Mouse (Mus musculus) neural tube, embryonic 13.5 days (tissue): ENCODE data around the gene Nufip2. TPM values are rescaled to one million over a fixed set of nuclear protein-coding genes. Genes with fewer than 3 reads are reported as not detected.
"Not testable (repeated sequence)": the region's sequence is repeated elsewhere in the genome, so short reads cannot be mapped to it uniquely, and the experiment has no call there.

Experiments used
- ATAC-seq: fragments of 200-750 bp; cut with Nextera tagmentation; 2 replicates; pipeline ENCODE4 v1.8.0; 2017; ENCODE audit warnings: low read depth, mild to moderate bottlenecking, moderate TSS enrichment, moderate library complexity
- H3K27ac ChIP-seq: fragments of 300-500 bp; sonication (generic); replicated peaks from 2 replicates; pipeline ENCODE4 v1.5.1; 2015; ENCODE audit warnings: moderate library complexity, mild to moderate bottlenecking, inconsistent platforms
- H3K27me3 ChIP-seq: fragments of 300-500 bp; sonication (generic); 2 replicates; pipeline ENCODE4 v1.6.1; 2015; ENCODE audit warnings: mild to moderate bottlenecking, inconsistent platforms
- H3K36me3 ChIP-seq: fragments of 300-500 bp; sonication (generic); 2 replicates; pipeline ENCODE4 v1.6.1; 2015; ENCODE audit warnings: mild to moderate bottlenecking, inconsistent platforms
- H3K4me1 ChIP-seq: fragments of 300-500 bp; sonication (generic); replicated peaks from 2 replicates; pipeline ENCODE4 v1.6.1; 2015; ENCODE audit warnings: inconsistent platforms
- H3K4me2 ChIP-seq: fragments of 300-500 bp; sonication (generic); 2 replicates; pipeline ENCODE4 v1.6.1; 2015; ENCODE audit warnings: inconsistent platforms, mild to moderate bottlenecking, moderate library complexity
- H3K4me3 ChIP-seq: fragments of 300-500 bp; sonication (generic); 2 replicates; pipeline ENCODE4 v1.5.1; 2015; ENCODE audit warnings: mild to moderate bottlenecking, inconsistent platforms
- H3K9ac ChIP-seq: fragments of 300-500 bp; sonication (generic); 2 replicates; pipeline ENCODE4 v1.6.1; 2015; ENCODE audit warnings: moderate library complexity, mild to moderate bottlenecking, inconsistent platforms
- H3K9me3 ChIP-seq: fragments of 300-500 bp; sonication (generic); 2 replicates; pipeline ENCODE4 v1.6.1; 2016; ENCODE audit warnings: inconsistent platforms
- WGBS: fragments of 180-500 bp; shearing (Covaris S2); methylation state at CpG from one replicate; pipeline ENCODE4 v1.1.7; 2015; 5-methylcytosine and 5-hydroxymethylcytosine counted together
- polyA plus RNA-seq: library from polyadenylated mRNA; unstranded; fragments of >200 nt; fragmentation: Nextera tagmentation; extraction: Ambion mirVana; gene quantifications from 2 replicates; pipeline ENCODE4 v1.2.1, GENCODE M21; 2015

The Nufip2 gene
- polyA plus RNA-seq, 1 experiment from 2014 or later, result 4.0 TPM

GRCm38 (mm10) chr11:77721389-77721788 lies 35.4 kb downstream of the Nufip2 start:
- H3K27me3 ChIP-seq, result no peaks in the 10 kb centered on the region
- H3K4me3 ChIP-seq, result no peak overlapping the region
- no peak overlapping the region for H3K4me2 ChIP-seq
- H3K4me1 ChIP-seq, result peaks cover 4% of the 10 kb centered on the region; the same call in 1 of the 2 replicates
- no peak for ATAC-seq
- no peaks in the 10 kb centered on the region for H3K36me3 ChIP-seq
- H3K9me3 ChIP-seq, result no peaks in the 10 kb centered on the region
- WGBS, result 89% methylated on average over 4 of the region's 4 CpGs
- H3K27ac ChIP-seq, result no peak overlapping the region
- H3K9ac ChIP-seq, result no peak overlapping the region

GRCm38 (mm10) chr11:77724766-77725165 lies 38.8 kb downstream of the Nufip2 start:
- no peak for ATAC-seq
- Histone ChIP-seq H3K9ac (no peak overlapping the region), H3K27ac (no peak overlapping the region), H3K4me2 (no peak overlapping the region), H3K4me3 (no peak overlapping the region), H3K4me1 (peaks cover 12% of the 10 kb centered on the region; the same call in 1 of the 2 replicates), H3K36me3 (no peaks in the 10 kb centered on the region), H3K27me3 (no peaks in the 10 kb centered on the region), H3K9me3 (no peaks in the 10 kb centered on the region)
- WGBS, result 74% methylated on average over 7 of the region's 7 CpGs

- H3K9ac ChIP-seq, result no peak within 1 kb of the TSS
Measured at GRCm38 (mm10) chr11:77725183-77725582, 39.2 kb downstream of the Nufip2 start, which contains the start of gene Cryba1. Gene Cryba1, minus strand, starts transcription at chr11:77725283.

GRCm38 (mm10) chr11:77728587-77728986 lies 42.6 kb downstream of the Nufip2 start:
- no peak for ATAC-seq
- Histone ChIP-seq H3K4me3 (no peak overlapping the region), H3K27me3 (no peaks in the 10 kb centered on the region), H3K9me3 (no peaks in the 10 kb centered on the region), H3K27ac (no peak overlapping the region), H3K9ac (no peak overlapping the region), H3K4me1 (peaks cover 12% of the 10 kb centered on the region; the same call in 1 of the 2 replicates), H3K4me2 (no peak overlapping the region), H3K36me3 (no peaks in the 10 kb centered on the region)
- 47% methylated on average over 2 of the region's 2 CpGs for WGBS

More at GRCm38 (mm10) chr11:77725183-77725582, 39.2 kb downstream of the Nufip2 start, which contains the start of gene Cryba1:
- no peaks in the 10 kb centered on the region for H3K36me3 ChIP-seq
- no peak within 1 kb of the TSS for H3K4me2 ChIP-seq
- ATAC-seq, result no peak
- no peaks in the 10 kb centered on the region for H3K9me3 ChIP-seq
- H3K27ac ChIP-seq, result no peak within 1 kb of the TSS
- H3K4me1 ChIP-seq, result peaks cover 12% of the 10 kb centered on the region; the same call in 1 of the 2 replicates
- 39% methylated on average over 7 of the region's 7 CpGs for WGBS
- no peaks in the 10 kb centered on the region for H3K27me3 ChIP-seq
- H3K4me3 ChIP-seq, result no peak within 1 kb of the TSS

GRCm38 (mm10) chr11:77737289-77737688 lies 51.3 kb downstream of the Nufip2 start:
- no peaks in the 10 kb centered on the region for H3K36me3 ChIP-seq
- H3K27me3 ChIP-seq, result no peaks in the 10 kb centered on the region
- no peak overlapping the region for H3K4me3 ChIP-seq
- ATAC-seq, result no peak
- no peak overlapping the region for H3K9ac ChIP-seq
- H3K27ac ChIP-seq, result no peak overlapping the region
- no peaks in the 10 kb centered on the region for H3K4me1 ChIP-seq
- no peaks in the 10 kb centered on the region for H3K9me3 ChIP-seq
- 2% methylated on average over 6 of the region's 6 CpGs for WGBS
- no peak overlapping the region for H3K4me2 ChIP-seq

- Histone ChIP-seq H3K4me2 (no peak overlapping the region), H3K27ac (no peak overlapping the region), H3K27me3 (no peaks in the 10 kb centered on the region), H3K4me1 (no peaks in the 10 kb centered on the region), H3K36me3 (no peaks in the 10 kb centered on the region), H3K9me3 (no peaks in the 10 kb centered on the region), H3K9ac (no peak overlapping the region), H3K4me3 (no peak overlapping the region)
- ATAC-seq, result no peak
- WGBS, result 42% methylated on average over 7 of the region's 7 CpGs
Measured at GRCm38 (mm10) chr11:77738555-77738954, 52.6 kb downstream of the Nufip2 start.

- no peak for ATAC-seq
- Histone ChIP-seq H3K4me3 (no peak overlapping the region), H3K27me3 (no peaks in the 10 kb centered on the region), H3K4me2 (no peak overlapping the region), H3K4me1 (no peaks in the 10 kb centered on the region), H3K9ac (no peak overlapping the region), H3K9me3 (no peaks in the 10 kb centered on the region), H3K36me3 (no peaks in the 10 kb centered on the region), H3K27ac (no peak overlapping the region)
- 38% methylated on average over 6 of the region's 6 CpGs for WGBS
Measured at GRCm38 (mm10) chr11:77743966-77744365, 58.0 kb downstream of the Nufip2 start.

- Histone ChIP-seq H3K4me2 (no peak overlapping the region), H3K4me1 (no peaks in the 10 kb centered on the region), H3K4me3 (no peak overlapping the region), H3K9ac (no peak overlapping the region), H3K27ac (no peak overlapping the region), H3K9me3 (no peaks in the 10 kb centered on the region), H3K36me3 (no peaks in the 10 kb centered on the region), H3K27me3 (no peaks in the 10 kb centered on the region)
- no peak for ATAC-seq
- WGBS, result 91% methylated on average over 4 of the region's 4 CpGs
Measured at GRCm38 (mm10) chr11:77746652-77747051, 60.7 kb downstream of the Nufip2 start.

GRCm38 (mm10) chr11:77747103-77747502 lies 61.1 kb downstream of the Nufip2 start:
- not testable (repeated sequence) for H3K27me3 ChIP-seq, H3K4me2 ChIP-seq, H3K27ac ChIP-seq, ATAC-seq, H3K4me3 ChIP-seq, H3K9ac ChIP-seq, H3K9me3 ChIP-seq, H3K36me3 ChIP-seq, H3K4me1 ChIP-seq
- WGBS, result 94% methylated on average over 14 of the region's 15 CpGs

- Histone ChIP-seq H3K27me3 (no peaks in the 10 kb centered on the region), H3K4me2 (no peak overlapping the region), H3K4me1 (no peaks in the 10 kb centered on the region), H3K36me3 (no peaks in the 10 kb centered on the region), H3K4me3 (no peak overlapping the region), H3K9me3 (no peaks in the 10 kb centered on the region), H3K9ac (no peak overlapping the region), H3K27ac (no peak overlapping the region)
- WGBS, result 89% methylated on average over 5 of the region's 5 CpGs
- no peak for ATAC-seq
Measured at GRCm38 (mm10) chr11:77748996-77749395, 63.0 kb downstream of the Nufip2 start.

GRCm38 (mm10) chr11:77752525-77752924 lies 66.6 kb downstream of the Nufip2 start:
- Histone ChIP-seq H3K27ac (no peak overlapping the region), H3K4me2 (no peak overlapping the region), H3K9me3 (no peaks in the 10 kb centered on the region), H3K36me3 (no peaks in the 10 kb centered on the region), H3K4me3 (no peak overlapping the region), H3K4me1 (no peaks in the 10 kb centered on the region), H3K27me3 (no peaks in the 10 kb centered on the region), H3K9ac (no peak overlapping the region)
- ATAC-seq, result no peak
- 82% methylated on average over 5 of the region's 5 CpGs for WGBS

- Histone ChIP-seq H3K4me3 (no peak overlapping the region), H3K27ac (no peak overlapping the region), H3K9ac (no peak overlapping the region), H3K4me2 (no peak overlapping the region), H3K27me3 (no peaks in the 10 kb centered on the region), H3K36me3 (no peaks in the 10 kb centered on the region), H3K9me3 (no peaks in the 10 kb centered on the region), H3K4me1 (0 out of 2 replicates have a peak, but pooled peaks cover 4% of the 10 kb centered on the region)
- 66% methylated on average over 3 of the region's 3 CpGs for WGBS
- ATAC-seq, result no peak
Measured at GRCm38 (mm10) chr11:77753469-77753868, 67.5 kb downstream of the Nufip2 start.

GRCm38 (mm10) chr11:77760031-77760430 lies 74.1 kb downstream of the Nufip2 start:
- no peak overlapping the region for H3K4me3 ChIP-seq
- no peak overlapping the region for H3K4me2 ChIP-seq
- H3K4me1 ChIP-seq, result peaks cover 24% of the 10 kb centered on the region
- WGBS, result 89% methylated on average over 4 of the region's 4 CpGs
- no peaks in the 10 kb centered on the region for H3K27me3 ChIP-seq
- H3K27ac ChIP-seq, result no peak overlapping the region
- no peak overlapping the region for H3K9ac ChIP-seq
- no peaks in the 10 kb centered on the region for H3K36me3 ChIP-seq
- no peak for ATAC-seq
- H3K9me3 ChIP-seq, result no peaks in the 10 kb centered on the region
